Mouse (Mus musculus) brain, embryonic 14.5 days (tissue): ENCODE results near the gene Tspan31.

Experiments
- CTCF ChIP-seq: fragments of 200-500 bp; IDR thresholded peaks from 2 replicates; pipeline ENCODE4 v1.5.1; 2012; ENCODE audit warnings: inconsistent platforms, mild to moderate bottlenecking, moderate library complexity, borderline replicate concordance; ENCODE audit not compliant: insufficient read depth, insufficient read length; ENCODE audit errors: extremely low read depth
- POLR2A ChIP-seq: fragments of 200-500 bp; IDR thresholded peaks from 2 replicates; pipeline ENCODE4 v1.6.1; 2012; ENCODE audit warnings: mild to moderate bottlenecking, inconsistent platforms, borderline replicate concordance; ENCODE audit not compliant: poor library complexity, insufficient read depth, insufficient read length, severe bottlenecking; ENCODE audit errors: extremely low read depth

GRCm38 (mm10) chr10:127073981-127074380 is 3.9 kb upstream of the Tspan31 start:
- TF ChIP-seq CTCF (no peak), POLR2A (no peak)
